Mouse (Mus musculus): ENCODE measurements around the gene Gls2.

GRCm38 (mm10) chr10:128256328-128256727 lies 62.1 kb downstream of the Gls2 start:
- TF ChIP-seq CTCF (IDR thresholded peaks at IDR 0.05; ENCODE audit: low read depth) (no peak), EP300 (IDR thresholded peaks at IDR 0.05; ENCODE audit: low read depth) (no peak)

Measured in liver, embryonic 14.5 days (tissue).